Mouse (Mus musculus) kidney, adult 2 months (tissue): ENCODE measurements around the gene Atp6v1b1.

Experiments
- CTCF ChIP-seq: fragments of 200-500 bp; conservative IDR thresholded peaks from 2 replicates; pipeline ENCODE4 v1.5.1; 2011; ENCODE audit warnings: low read depth, mild to moderate bottlenecking, control low read depth, low read length, moderate library complexity, mixed read lengths; ENCODE audit not compliant: insufficient read depth, insufficient read length
- POLR2A ChIP-seq: fragments of 200-500 bp; IDR thresholded peaks from one replicate; pipeline ENCODE4 v1.6.1; 2011; ENCODE audit warnings: low read depth, low read length, control low read depth

DNA sequence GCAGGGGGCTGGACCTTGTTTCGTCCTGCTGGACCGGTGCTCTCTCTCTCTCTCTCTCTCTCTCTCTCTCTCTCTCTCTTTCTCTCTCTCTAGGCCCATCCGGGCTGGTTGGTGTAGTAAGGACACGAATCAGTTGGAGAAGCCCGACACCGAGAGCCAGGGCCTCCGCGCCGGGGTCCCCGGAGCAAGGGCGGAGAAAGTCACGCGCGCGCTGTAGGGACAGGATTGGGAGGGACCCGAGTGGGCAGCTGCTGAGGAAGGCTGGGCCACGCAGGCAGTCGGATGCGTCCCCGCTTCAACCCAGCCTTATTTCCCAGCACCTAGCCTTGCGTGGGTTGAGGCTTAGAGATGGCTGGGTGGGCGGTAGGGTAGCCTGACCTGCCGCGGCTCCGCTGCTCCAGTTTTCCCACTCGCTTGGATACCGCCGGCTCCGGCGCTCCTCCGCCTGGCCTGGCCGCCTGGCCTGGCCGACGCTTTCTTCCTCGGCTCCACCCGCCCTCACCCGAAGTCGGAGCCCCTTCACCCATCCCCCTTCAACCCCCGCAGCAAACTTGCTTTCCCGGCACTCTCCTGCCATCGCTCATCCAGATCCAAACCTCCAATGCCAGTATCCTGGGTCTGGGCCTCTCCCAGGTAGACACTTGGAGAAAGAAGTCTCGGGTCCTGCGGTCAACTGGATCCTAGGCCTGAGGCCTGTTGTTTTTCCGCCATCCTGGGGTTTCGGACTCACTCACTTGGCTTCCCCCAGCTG lies 30.9 kb upstream of the Atp6v1b1 start:
- TF ChIP-seq CTCF (no peak), POLR2A (no peak)
